Mouse (Mus musculus) heart, embryonic 14.5 days (tissue): ENCODE measurements around the gene Hoxa13. TPM values are rescaled to one million over a fixed set of nuclear protein-coding genes. Genes with fewer than 3 reads are reported as not detected.

Source experiments
- ATAC-seq: fragments of 200-750 bp; cut with Nextera tagmentation; 2 replicates; pipeline ENCODE4 v1.8.0; 2017; ENCODE audit warnings: low read depth, moderate TSS enrichment; ENCODE audit not compliant: insufficient number of reproducible peaks, insufficient read depth, low FRiP score
- H3K27ac ChIP-seq, 2 experiments: fragments of 200-500 bp in 1 of 2; fragments of 300-500 bp in 1 of 2; sonication (generic) in 1 of 2; replicated peaks in 1 of 2; 2 replicates each; pipeline ENCODE4 v1.5.1; 2012 to 2014; ENCODE audit warnings: low read depth in 2 of 2, low read length in 2 of 2, control low read depth in 1 of 2, mild to moderate bottlenecking in 1 of 2, mixed read lengths in 1 of 2; ENCODE audit not compliant: control insufficient read depth in 1 of 2, insufficient read depth in 1 of 2
- H3K27me3 ChIP-seq: fragments of 300-500 bp; sonication (generic); 2 replicates; pipeline ENCODE4 v1.6.1; 2014; ENCODE audit warnings: mild to moderate bottlenecking, low read length, control low read depth; ENCODE audit not compliant: control insufficient read depth, insufficient read depth
- H3K36me3 ChIP-seq: fragments of 300-500 bp; sonication (generic); 2 replicates; pipeline ENCODE4 v1.6.1; 2014; ENCODE audit warnings: mild to moderate bottlenecking, control low read depth, low read length, mixed read lengths; ENCODE audit not compliant: control insufficient read depth, insufficient read depth
- H3K4me1 ChIP-seq, 2 experiments: fragments of 200-500 bp in 1 of 2; fragments of 300-500 bp in 1 of 2; sonication (generic) in 1 of 2; 2 replicates each; pipeline ENCODE4 v1.6.1; 2012 to 2014; ENCODE audit warnings: low read length in 2 of 2, control low read depth in 1 of 2, mixed read lengths in 1 of 2; ENCODE audit not compliant: control insufficient read depth in 2 of 2, insufficient read depth in 2 of 2
- H3K4me2 ChIP-seq: fragments of 300-500 bp; sonication (generic); 2 replicates; pipeline ENCODE4 v1.6.1; 2014; ENCODE audit warnings: mild to moderate bottlenecking, low read length
- H3K4me3 ChIP-seq, 2 experiments: fragments of 200-500 bp in 1 of 2; fragments of 300-500 bp in 1 of 2; sonication (generic) in 1 of 2; 2 replicates each; pipeline ENCODE4 v1.5.1; 2012 to 2014; ENCODE audit warnings: low read length in 2 of 2, mild to moderate bottlenecking in 2 of 2, control low read depth in 1 of 2, low read depth in 1 of 2, moderate library complexity in 1 of 2; ENCODE audit not compliant: control insufficient read depth in 1 of 2, insufficient read depth in 1 of 2
- H3K9ac ChIP-seq: fragments of 300-500 bp; sonication (generic); 2 replicates; pipeline ENCODE4 v1.6.1; 2014; ENCODE audit warnings: mild to moderate bottlenecking, low read length
- H3K9me3 ChIP-seq: fragments of 300-500 bp; sonication (generic); 2 replicates; pipeline ENCODE4 v1.6.1; 2016; ENCODE audit warnings: low read length, control low read depth; ENCODE audit not compliant: control insufficient read depth
- WGBS: fragments of 180-500 bp; shearing (Covaris S2); extraction: QIAGEN DNeasy Blood & Tissue Kit; methylation state at CpG from one replicate; pipeline ENCODE4 v1.1.7; 2014; 5-methylcytosine and 5-hydroxymethylcytosine counted together
- polyA plus RNA-seq: library from polyadenylated mRNA; unstranded; fragments of >200 nt; fragmentation: Nextera tagmentation; extraction: Ambion mirVana; gene quantifications from 2 replicates; pipeline ENCODE4 v1.2.1, GENCODE M21; 2014

The Hoxa13 gene
- polyA plus RNA-seq, 1 experiment from 2014 or later, result not detected

GRCm38 (mm10) chr6:52238155-52238545 is 22.5 kb downstream of the Hoxa13 start:
- no peaks in the 10 kb centered on the region for H3K36me3 ChIP-seq
- ATAC-seq, result no peak
- no peak overlapping the region for H3K4me2 ChIP-seq
- H3K4me3 ChIP-seq, result no peak overlapping the region
- H3K9me3 ChIP-seq, result no peaks in the 10 kb centered on the region
- WGBS, result 5% methylated on average over 7 of the region's 7 CpGs
- H3K27me3 ChIP-seq, result peaks cover 100% of the 10 kb centered on the region
- no peak overlapping the region for H3K9ac ChIP-seq
- peaks cover 0 to 3% of the 10 kb centered on the region in 2 experiments; a peak in 2 of 4 replicates for H3K4me1 ChIP-seq
- no peak overlapping the region for H3K27ac ChIP-seq

DNA sequence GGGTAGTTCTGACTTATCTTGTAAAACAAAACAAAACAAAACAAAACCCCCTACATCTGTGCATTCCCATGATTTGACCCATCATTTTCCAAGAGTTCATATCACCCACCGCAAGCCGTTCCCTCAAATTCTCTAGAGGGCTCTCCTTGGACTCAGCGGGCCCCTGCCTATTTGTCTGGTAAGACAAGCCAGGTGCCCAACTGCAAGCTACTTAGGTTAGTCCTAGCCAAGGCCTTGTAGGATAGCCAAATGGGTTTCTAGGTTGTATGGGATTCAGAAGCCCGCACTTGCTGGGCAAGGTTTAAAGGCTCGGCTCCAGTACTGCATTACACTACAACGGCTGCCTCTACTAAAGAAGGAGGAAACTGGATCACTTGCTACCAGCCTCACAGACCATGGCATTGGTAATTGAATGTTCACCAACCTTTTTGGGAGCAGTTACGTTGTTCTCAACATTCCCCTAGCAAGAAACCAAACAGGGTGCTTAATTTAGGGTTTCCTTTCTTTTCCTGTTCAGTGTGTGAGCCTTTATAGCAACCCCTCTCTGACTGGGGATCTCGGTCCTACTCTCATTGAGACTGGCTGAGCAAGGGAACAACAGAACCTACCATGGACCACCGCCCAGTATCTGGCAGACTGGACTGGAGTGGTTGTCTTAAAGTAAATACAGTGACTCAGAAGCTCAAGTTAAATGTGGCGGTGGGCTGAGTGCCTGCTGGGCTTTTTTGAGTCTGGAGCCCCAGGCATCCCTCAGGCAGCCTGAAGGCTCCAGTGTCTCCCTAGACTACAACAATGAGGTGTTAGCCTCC is 23.1 kb downstream of the Hoxa13 start:
- H3K4me2 ChIP-seq, result no peak overlapping the region
- H3K9me3 ChIP-seq, result no peaks in the 10 kb centered on the region
- WGBS, result 12% methylated on average over 10 of the region's 10 CpGs
- peaks cover 100% of the 10 kb centered on the region for H3K27me3 ChIP-seq
- no peak overlapping the region for H3K4me3 ChIP-seq
- ATAC-seq, result no peak
- H3K36me3 ChIP-seq, result no peaks in the 10 kb centered on the region
- no peak overlapping the region for H3K9ac ChIP-seq
- H3K27ac ChIP-seq, result no peak overlapping the region
- peaks cover 0 to 3% of the 10 kb centered on the region in 2 experiments; a peak in 2 of 4 replicates for H3K4me1 ChIP-seq

DNA sequence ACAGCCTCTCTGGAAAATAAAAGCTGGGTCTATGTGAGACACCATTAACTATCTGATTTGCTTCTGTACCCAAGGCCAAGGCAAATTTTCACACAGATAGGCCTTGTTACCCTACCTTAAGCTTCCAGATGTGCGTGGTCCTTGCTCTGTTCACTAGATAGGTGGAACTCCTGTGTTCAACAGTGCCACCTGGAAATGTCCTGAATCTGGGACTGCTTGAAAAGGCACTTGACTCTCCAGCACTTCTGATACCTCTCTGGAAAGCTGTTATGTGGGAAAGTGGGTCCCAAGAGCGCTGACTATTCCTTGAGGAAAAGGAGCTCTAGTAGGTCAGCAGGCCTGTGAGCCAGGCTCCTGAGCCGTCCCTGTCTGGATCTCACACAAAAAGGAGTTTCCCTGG is 23.9 kb downstream of the Hoxa13 start:
- Histone ChIP-seq H3K27ac (no peak overlapping the region), H3K4me3 (no peak overlapping the region), H3K9me3 (no peaks in the 10 kb centered on the region), H3K4me2 (no peak overlapping the region), H3K27me3 (peaks cover 100% of the 10 kb centered on the region), H3K9ac (no peak overlapping the region), H3K36me3 (no peaks in the 10 kb centered on the region), H3K4me1 (peaks cover 0 to 3% of the 10 kb centered on the region in 2 experiments; a peak in 2 of 4 replicates)
- no peak for ATAC-seq
- 11% methylated on average over 3 of the region's 3 CpGs for WGBS

GRCm38 (mm10) chr6:52235866-52236265 is 24.8 kb downstream of the Hoxa13 start:
- Histone ChIP-seq H3K4me2 (no peak overlapping the region), H3K27ac (no peak overlapping the region), H3K9me3 (no peaks in the 10 kb centered on the region), H3K27me3 (peaks cover 99% of the 10 kb centered on the region), H3K4me3 (no peak overlapping the region), H3K36me3 (no peaks in the 10 kb centered on the region), H3K9ac (no peak overlapping the region), H3K4me1 (peaks cover 0 to 3% of the 10 kb centered on the region in 2 experiments; a peak in 2 of 4 replicates)
- ATAC-seq, result no peak
- 21% methylated on average over 6 of the region's 6 CpGs for WGBS

DNA sequence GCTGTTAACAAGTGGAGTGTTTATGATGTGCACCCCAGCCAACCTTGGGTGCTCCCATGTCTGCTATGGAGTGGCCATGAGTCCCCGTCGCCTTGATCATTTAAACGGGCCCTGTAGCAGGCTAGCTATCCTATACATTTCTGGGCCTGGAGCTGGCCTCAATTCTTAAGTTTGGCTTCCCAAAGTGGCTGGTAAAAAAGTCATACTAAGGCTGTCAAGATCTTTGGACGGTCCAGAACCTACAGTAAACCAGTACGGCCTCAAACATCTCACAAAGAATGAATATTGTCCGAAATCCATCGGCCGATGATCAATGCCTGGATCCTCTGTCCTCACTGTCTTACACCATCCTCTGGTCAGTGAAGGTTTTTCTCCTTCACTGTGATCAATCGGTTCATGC is 25.4 kb downstream of the Hoxa13 start:
- H3K4me1 ChIP-seq, result peaks cover 0 to 3% of the 10 kb centered on the region in 2 experiments; a peak in 2 of 4 replicates
- peaks cover 99% of the 10 kb centered on the region for H3K27me3 ChIP-seq
- H3K9ac ChIP-seq, result no peak overlapping the region
- ATAC-seq, result no peak
- 28% methylated on average over 9 of the region's 9 CpGs for WGBS
- no peak overlapping the region for H3K4me2 ChIP-seq
- no peaks in the 10 kb centered on the region for H3K9me3 ChIP-seq
- H3K4me3 ChIP-seq, result no peak overlapping the region
- no peaks in the 10 kb centered on the region for H3K36me3 ChIP-seq
- no peak overlapping the region for H3K27ac ChIP-seq

GRCm38 (mm10) chr6:52234428-52235140 is 26.1 kb downstream of the Hoxa13 start:
- Histone ChIP-seq H3K27ac (no peak overlapping the region), H3K27me3 (peaks cover 99% of the 10 kb centered on the region), H3K4me1 (no peaks in the 10 kb centered on the region; a peak in 1 of 4 replicates), H3K36me3 (no peaks in the 10 kb centered on the region), H3K9me3 (no peaks in the 10 kb centered on the region), H3K4me3 (peak overlapping the region in 1 of 2 experiments; percentile 14; a peak in 1 of 4 replicates), H3K9ac (no peak overlapping the region), H3K4me2 (no peak overlapping the region)
- 1% methylated on average over 67 of the region's 68 CpGs for WGBS
- ATAC-seq, result no peak

GRCm38 (mm10) chr6:52233546-52234427 is 26.9 kb downstream of the Hoxa13 start:
- no peak for ATAC-seq
- under 1% methylated on average over 69 of the region's 70 CpGs for WGBS
- Histone ChIP-seq H3K27ac (no peak overlapping the region), H3K4me1 (no peaks in the 10 kb centered on the region; a peak in 1 of 4 replicates), H3K4me3 (peak overlapping the region in 1 of 2 experiments; percentile 14; a peak in 2 of 4 replicates), H3K9me3 (no peaks in the 10 kb centered on the region), H3K27me3 (peaks cover 99% of the 10 kb centered on the region), H3K9ac (no peak overlapping the region), H3K4me2 (no peak overlapping the region; the same call in 1 of the 2 replicates), H3K36me3 (no peaks in the 10 kb centered on the region)
